Mouse (Mus musculus): Measurements from ENCODE around the gene Ebf4. TPM values are rescaled to one million over a fixed set of nuclear protein-coding genes. Genes with fewer than 3 reads are reported as not detected.

Gene Ebf4
- polyA plus RNA-seq, 1 experiment from 2014 or later = 2.5 TPM

- Histone ChIP-seq H3K9ac (ENCODE audit: low read length) (peak overlapping the region; percentile 99), H3K4me2 (ENCODE audit: low read depth, low read length, severe bottlenecking) (peak overlapping the region; percentile 85), H3K4me1 (replicated peaks; ENCODE audit: control insufficient read depth, insufficient read depth, low read length) (peaks cover 11% of the 10 kb centered on the region), H3K27ac (ENCODE audit: low read depth, low read length) (peak overlapping the region; percentile 63), H3K4me3 (ENCODE audit: low read depth, low read length) (peak overlapping the region; percentile 92), H3K36me3 (ENCODE audit: control insufficient read depth, insufficient read depth, low read length) (peaks cover 24% of the 10 kb centered on the region), H3K9me3 (ENCODE audit: control insufficient read depth, low read length) (no peaks in the 10 kb centered on the region; the same call in 1 of the 2 replicates), H3K27me3 (ENCODE audit: control insufficient read depth, insufficient read depth, low read length) (no peaks in the 10 kb centered on the region)
- peak; percentile 14; the same call in 1 of the 2 replicates for ATAC-seq (replicated peaks; ENCODE audit: low FRiP score)
- WGBS = 2% methylated on average over 14 of the region's 14 CpGs
- no peak for DNase-seq (ENCODE audit: low spot score)
Observed at GRCm38 (mm10) chr2:130273732-130274131, 21.2 kb upstream of the Ebf4 start.

- Histone ChIP-seq H3K9ac (ENCODE audit: low read length) (peak within 1 kb of the TSS; percentile 99), H3K36me3 (ENCODE audit: control insufficient read depth, insufficient read depth, low read length) (peaks cover 25% of the 10 kb centered on the region), H3K27ac (ENCODE audit: low read depth, low read length) (peak within 1 kb of the TSS; percentile 87), H3K9me3 (ENCODE audit: control insufficient read depth, low read length) (no peaks in the 10 kb centered on the region; the same call in 1 of the 2 replicates), H3K4me3 (ENCODE audit: low read depth, low read length) (peak within 1 kb of the TSS; percentile 92), H3K4me1 (replicated peaks; ENCODE audit: control insufficient read depth, insufficient read depth, low read length) (peaks cover 11% of the 10 kb centered on the region), H3K4me2 (ENCODE audit: low read depth, low read length, severe bottlenecking) (peak within 1 kb of the TSS; percentile 85), H3K27me3 (ENCODE audit: control insufficient read depth, insufficient read depth, low read length) (no peaks in the 10 kb centered on the region)
- ATAC-seq (replicated peaks; ENCODE audit: low FRiP score) (peak; percentile 97), DNase-seq (ENCODE audit: low spot score) (peak; percentile 100)
- WGBS = under 1% methylated on average over 68 of the region's 68 CpGs
Observed at GRCm38 (mm10) chr2:130274149-130274861, 20.7 kb upstream of the Ebf4 start, which contains the start of gene Nop56. TSS of gene Nop56 (plus strand) at chr2:130274430.

GRCm38 (mm10) chr2:130274862-130275261, 20.1 kb upstream of the Ebf4 start:
- WGBS = 2% methylated on average over 10 of the region's 10 CpGs
- H3K27me3 ChIP-seq (ENCODE audit: control insufficient read depth, insufficient read depth, low read length) = no peaks in the 10 kb centered on the region
- H3K4me1 ChIP-seq (replicated peaks; ENCODE audit: control insufficient read depth, insufficient read depth, low read length) = peaks cover 11% of the 10 kb centered on the region
- no peaks in the 10 kb centered on the region; the same call in 1 of the 2 replicates for H3K9me3 ChIP-seq (ENCODE audit: control insufficient read depth, low read length)
- H3K4me3 ChIP-seq (ENCODE audit: low read depth, low read length) = peak overlapping the region; percentile 92
- peak overlapping the region; percentile 87 for H3K27ac ChIP-seq (ENCODE audit: low read depth, low read length)
- peaks cover 27% of the 10 kb centered on the region for H3K36me3 ChIP-seq (ENCODE audit: control insufficient read depth, insufficient read depth, low read length)
- no peak for DNase-seq (ENCODE audit: low spot score)
- H3K9ac ChIP-seq (ENCODE audit: low read length) = peak overlapping the region; percentile 99
- ATAC-seq (replicated peaks; ENCODE audit: low FRiP score) = no peak
- peak overlapping the region; percentile 85 for H3K4me2 ChIP-seq (ENCODE audit: low read depth, low read length, severe bottlenecking)

GRCm38 (mm10) chr2:130275649-130276048, 19.3 kb upstream of the Ebf4 start:
- Histone ChIP-seq H3K4me1 (replicated peaks; ENCODE audit: control insufficient read depth, insufficient read depth, low read length) (peaks cover 11% of the 10 kb centered on the region), H3K36me3 (ENCODE audit: control insufficient read depth, insufficient read depth, low read length) (peaks cover 27% of the 10 kb centered on the region), H3K4me3 (ENCODE audit: low read depth, low read length) (peak overlapping the region; percentile 92), H3K27ac (ENCODE audit: low read depth, low read length) (no peak overlapping the region), H3K27me3 (ENCODE audit: control insufficient read depth, insufficient read depth, low read length) (no peaks in the 10 kb centered on the region), H3K4me2 (ENCODE audit: low read depth, low read length, severe bottlenecking) (peak overlapping the region; percentile 85), H3K9ac (ENCODE audit: low read length) (peak overlapping the region; percentile 99), H3K9me3 (ENCODE audit: control insufficient read depth, low read length) (no peaks in the 10 kb centered on the region; the same call in 1 of the 2 replicates)
- 46% methylated on average over 6 of the region's 6 CpGs for WGBS
- ATAC-seq (replicated peaks; ENCODE audit: low FRiP score) (no peak), DNase-seq (ENCODE audit: low spot score) (peak; percentile 87)

- Histone ChIP-seq H3K4me2 (ENCODE audit: low read depth, low read length, severe bottlenecking) (no peak overlapping the region), H3K9me3 (ENCODE audit: control insufficient read depth, low read length) (no peaks in the 10 kb centered on the region; the same call in 1 of the 2 replicates), H3K9ac (ENCODE audit: low read length) (no peak overlapping the region), H3K36me3 (ENCODE audit: control insufficient read depth, insufficient read depth, low read length) (peaks cover 27% of the 10 kb centered on the region), H3K4me3 (ENCODE audit: low read depth, low read length) (no peak overlapping the region), H3K27me3 (ENCODE audit: control insufficient read depth, insufficient read depth, low read length) (no peaks in the 10 kb centered on the region), H3K27ac (ENCODE audit: low read depth, low read length) (no peak overlapping the region), H3K4me1 (replicated peaks; ENCODE audit: control insufficient read depth, insufficient read depth, low read length) (peaks cover 14% of the 10 kb centered on the region)
- no peak for DNase-seq (ENCODE audit: low spot score)
- no peak for ATAC-seq (replicated peaks; ENCODE audit: low FRiP score)
- WGBS = 46% methylated on average over 8 of the region's 8 CpGs
Observed at GRCm38 (mm10) chr2:130279600-130280091, 15.3 kb upstream of the Ebf4 start.

- H3K4me1 ChIP-seq (replicated peaks; ENCODE audit: control insufficient read depth, insufficient read depth, low read length) = peaks cover 14% of the 10 kb centered on the region
- no peaks in the 10 kb centered on the region for H3K27me3 ChIP-seq (ENCODE audit: control insufficient read depth, insufficient read depth, low read length)
- H3K4me2 ChIP-seq (ENCODE audit: low read depth, low read length, severe bottlenecking) = no peak overlapping the region
- peaks cover 27% of the 10 kb centered on the region for H3K36me3 ChIP-seq (ENCODE audit: control insufficient read depth, insufficient read depth, low read length)
- H3K27ac ChIP-seq (ENCODE audit: low read depth, low read length) = no peak overlapping the region
- H3K9ac ChIP-seq (ENCODE audit: low read length) = no peak overlapping the region
- 76% methylated on average over 7 of the region's 7 CpGs for WGBS
- ATAC-seq (replicated peaks; ENCODE audit: low FRiP score) = no peak
- H3K4me3 ChIP-seq (ENCODE audit: low read depth, low read length) = no peak overlapping the region
- no peak for DNase-seq (ENCODE audit: low spot score)
- no peaks in the 10 kb centered on the region for H3K9me3 ChIP-seq (ENCODE audit: control insufficient read depth, low read length)
Observed at GRCm38 (mm10) chr2:130280224-130280623, 14.7 kb upstream of the Ebf4 start.

- WGBS = 79% methylated on average over 4 of the region's 4 CpGs
- Histone ChIP-seq H3K4me1 (replicated peaks; ENCODE audit: control insufficient read depth, insufficient read depth, low read length) (peaks cover 9% of the 10 kb centered on the region; the same call in 1 of the 2 replicates), H3K27ac (ENCODE audit: low read depth, low read length) (no peak overlapping the region), H3K27me3 (ENCODE audit: control insufficient read depth, insufficient read depth, low read length) (no peaks in the 10 kb centered on the region), H3K4me2 (ENCODE audit: low read depth, low read length, severe bottlenecking) (no peak overlapping the region), H3K9ac (ENCODE audit: low read length) (no peak overlapping the region), H3K4me3 (ENCODE audit: low read depth, low read length) (no peak overlapping the region), H3K9me3 (ENCODE audit: control insufficient read depth, low read length) (no peaks in the 10 kb centered on the region), H3K36me3 (ENCODE audit: control insufficient read depth, insufficient read depth, low read length) (peaks cover 22% of the 10 kb centered on the region)
- no peak for ATAC-seq (replicated peaks; ENCODE audit: low FRiP score)
- no peak for DNase-seq (ENCODE audit: low spot score)
Observed at GRCm38 (mm10) chr2:130280818-130281217, 14.2 kb upstream of the Ebf4 start.

GRCm38 (mm10) chr2:130283854-130284654, 10.9 kb upstream of the Ebf4 start, which contains the start of gene Idh3b:
TSS of gene Idh3b (minus strand) at chr2:130284547.
- under 1% methylated on average over 51 of the region's 51 CpGs for WGBS
- DNase-seq (ENCODE audit: low spot score) (peak; percentile 94), ATAC-seq (replicated peaks; ENCODE audit: low FRiP score) (peak; percentile 89)
- Histone ChIP-seq H3K9me3 (ENCODE audit: control insufficient read depth, low read length) (no peaks in the 10 kb centered on the region), H3K27ac (ENCODE audit: low read depth, low read length) (no peak within 1 kb of the TSS), H3K4me2 (ENCODE audit: low read depth, low read length, severe bottlenecking) (peak within 1 kb of the TSS; percentile 98), H3K9ac (ENCODE audit: low read length) (peak within 1 kb of the TSS; percentile 83), H3K4me1 (replicated peaks; ENCODE audit: control insufficient read depth, insufficient read depth, low read length) (0 out of 2 replicates have a peak, but pooled peaks cover 3% of the 10 kb centered on the region), H3K4me3 (ENCODE audit: low read depth, low read length) (peak within 1 kb of the TSS; percentile 81), H3K27me3 (ENCODE audit: control insufficient read depth, insufficient read depth, low read length) (no peaks in the 10 kb centered on the region), H3K36me3 (ENCODE audit: control insufficient read depth, insufficient read depth, low read length) (peaks cover 3% of the 10 kb centered on the region)

Measured in forebrain, embryonic 11.5 days (tissue).